Mouse (Mus musculus) NIH3T3 (cell line): ENCODE data around the gene Rras2.

Source experiments
- DNase-seq: peaks from one replicate; pipeline ENCODE4 v3.0.0-alpha.2; 2012; ENCODE audit warnings: low read depth

Rras2 gene

DNA sequence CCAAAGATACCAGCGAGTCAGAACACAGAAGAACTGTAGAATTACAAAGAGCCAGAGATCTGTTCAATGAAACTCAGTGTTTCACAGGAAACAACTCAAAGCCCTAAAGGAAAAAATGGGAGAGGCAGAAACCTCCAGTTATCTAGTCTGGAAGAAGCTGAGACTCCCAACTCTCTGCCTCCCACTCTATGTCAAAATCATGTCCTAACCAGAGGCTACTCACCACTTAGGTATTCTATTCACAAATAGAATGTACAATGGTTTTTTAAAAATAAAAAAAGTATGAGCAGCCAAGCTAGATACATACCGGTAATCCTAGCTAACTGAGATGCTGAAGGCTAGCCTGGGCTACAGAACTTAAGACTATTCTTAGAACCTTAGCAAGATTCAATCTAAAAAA lies 3.3 kb downstream of the Rras2 start:
- DNase-seq, result peak; percentile 40

DNA sequence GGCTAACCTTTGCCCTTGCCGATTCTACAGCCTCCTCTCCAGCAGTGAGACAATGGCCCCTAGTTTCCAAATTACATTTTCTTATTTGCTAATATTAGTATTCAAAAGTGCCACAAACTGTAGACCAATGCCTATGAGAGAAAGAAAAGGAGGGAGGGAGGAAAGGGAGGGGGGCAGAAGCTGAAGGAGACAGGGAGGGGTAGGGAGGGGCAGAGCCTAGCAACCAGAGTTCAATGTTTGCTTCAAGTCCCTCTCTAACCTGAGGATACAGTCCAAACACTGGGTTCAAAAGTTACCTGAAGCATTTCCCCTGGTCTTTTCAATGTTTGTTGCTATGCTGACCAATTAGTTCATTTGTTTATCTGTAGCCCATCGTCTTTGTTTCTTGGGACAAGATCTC lies 7.1 kb downstream of the Rras2 start:
- no peak for DNase-seq

DNA sequence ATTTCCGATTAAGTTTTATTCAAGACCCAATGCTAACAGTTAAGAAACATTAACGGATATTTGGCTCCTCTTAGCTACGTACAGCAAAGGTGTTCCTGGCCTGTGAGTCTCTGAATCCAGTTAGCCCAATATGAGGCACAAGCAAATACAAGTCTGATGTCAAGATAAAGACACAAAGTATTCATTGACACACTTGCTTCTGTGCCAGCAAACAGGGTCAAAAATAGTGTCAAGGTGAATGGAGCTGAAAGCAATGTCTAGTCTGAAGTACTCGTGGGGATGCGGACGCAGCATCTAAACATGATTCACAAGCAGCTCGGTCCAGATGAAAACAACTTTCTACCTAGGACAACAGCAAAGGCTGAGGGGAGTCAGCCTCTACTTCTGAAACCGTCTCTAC lies 11.7 kb downstream of the Rras2 start:
- DNase-seq, result no peak

DNA sequence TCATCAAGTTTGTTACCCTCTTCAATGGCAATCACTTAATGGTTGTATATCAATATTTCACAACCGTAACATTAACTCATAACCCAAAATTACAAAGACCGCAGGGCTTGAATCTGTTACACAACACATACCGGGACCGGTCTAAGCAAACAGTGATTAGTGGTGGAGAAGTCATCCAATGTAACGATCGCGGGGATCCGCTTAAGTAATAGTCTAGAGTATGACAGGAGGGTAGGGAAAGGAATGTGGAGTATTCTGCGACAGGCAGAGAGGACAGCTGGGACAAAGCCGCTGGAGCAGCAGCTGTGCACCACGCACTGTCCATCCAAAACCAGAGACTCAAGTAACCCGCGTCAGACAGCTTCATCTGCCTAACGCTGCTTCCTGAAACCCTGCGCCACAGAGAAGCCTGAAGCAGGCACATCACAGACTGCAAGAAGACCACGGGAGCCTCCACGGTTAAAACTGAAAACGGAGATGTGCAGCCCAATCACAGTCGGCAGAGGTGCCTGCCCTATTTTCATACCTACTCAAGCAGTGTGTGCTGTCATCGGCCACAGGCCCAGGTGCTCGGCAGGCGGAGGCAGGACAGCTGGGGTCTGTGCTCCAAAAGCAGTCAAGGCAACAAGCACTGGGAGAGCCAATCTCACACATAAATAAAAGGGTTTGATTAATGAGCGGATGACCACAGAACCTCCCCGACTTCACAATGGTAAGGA lies 13.8 kb downstream of the Rras2 start:
- DNase-seq, result no peak

DNA sequence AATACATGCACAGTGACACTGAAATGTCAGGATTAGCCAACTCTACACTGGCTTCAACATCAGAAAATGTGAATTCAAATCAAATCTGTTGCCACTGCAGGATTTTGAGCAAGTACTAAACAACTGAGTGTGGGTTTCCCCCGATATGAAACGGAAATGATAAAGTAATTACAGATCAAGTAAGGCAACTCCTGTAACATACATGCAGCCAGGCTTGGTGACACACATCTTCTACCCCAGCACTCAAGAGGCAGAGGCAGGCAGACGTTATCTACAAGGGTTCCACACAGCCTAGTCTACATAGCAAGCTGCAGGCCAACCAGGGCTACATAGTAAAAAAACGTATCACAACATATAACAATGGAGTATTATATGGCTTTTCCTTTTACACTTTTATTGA lies 14.4 kb downstream of the Rras2 start:
- DNase-seq, result no peak

DNA sequence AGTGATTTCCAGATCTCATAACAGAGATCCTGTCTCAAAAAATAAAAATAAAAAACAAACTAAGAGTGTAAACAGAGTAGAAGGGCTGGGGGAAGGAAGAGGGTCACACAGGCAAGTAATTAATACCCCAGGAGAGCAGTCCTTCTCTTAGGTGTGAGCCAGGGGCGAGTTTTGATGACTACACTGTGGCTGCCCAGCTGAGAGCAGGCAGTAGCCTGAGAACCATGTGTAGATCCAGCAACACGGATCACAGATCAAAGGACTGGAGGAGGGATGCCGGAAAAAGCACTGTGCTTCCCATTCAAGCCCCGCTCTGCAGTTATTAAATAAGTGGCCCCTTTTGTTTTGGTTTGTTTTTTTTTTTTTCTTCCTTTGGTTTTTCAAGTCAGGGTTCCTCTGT lies 15.0 kb downstream of the Rras2 start:
- DNase-seq, result no peak

DNA sequence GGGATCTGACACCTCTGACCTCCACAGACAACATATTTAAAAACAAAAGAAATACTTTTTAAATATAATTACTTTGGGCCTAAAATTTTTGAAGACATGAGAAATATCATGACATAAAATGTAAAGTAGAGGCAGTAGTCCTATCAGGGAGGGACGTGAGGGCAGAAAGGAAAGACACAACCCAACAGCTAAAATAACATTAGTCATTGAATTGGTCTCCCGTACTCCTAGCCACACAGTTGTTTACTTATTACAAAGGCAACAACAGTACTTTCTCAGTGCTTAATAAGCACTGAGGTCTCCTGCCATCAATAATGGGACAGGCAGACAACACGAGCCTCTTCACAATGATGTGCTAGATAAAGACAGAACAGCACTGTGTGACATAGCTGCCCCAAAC lies 16.2 kb downstream of the Rras2 start:
- DNase-seq, result no peak

DNA sequence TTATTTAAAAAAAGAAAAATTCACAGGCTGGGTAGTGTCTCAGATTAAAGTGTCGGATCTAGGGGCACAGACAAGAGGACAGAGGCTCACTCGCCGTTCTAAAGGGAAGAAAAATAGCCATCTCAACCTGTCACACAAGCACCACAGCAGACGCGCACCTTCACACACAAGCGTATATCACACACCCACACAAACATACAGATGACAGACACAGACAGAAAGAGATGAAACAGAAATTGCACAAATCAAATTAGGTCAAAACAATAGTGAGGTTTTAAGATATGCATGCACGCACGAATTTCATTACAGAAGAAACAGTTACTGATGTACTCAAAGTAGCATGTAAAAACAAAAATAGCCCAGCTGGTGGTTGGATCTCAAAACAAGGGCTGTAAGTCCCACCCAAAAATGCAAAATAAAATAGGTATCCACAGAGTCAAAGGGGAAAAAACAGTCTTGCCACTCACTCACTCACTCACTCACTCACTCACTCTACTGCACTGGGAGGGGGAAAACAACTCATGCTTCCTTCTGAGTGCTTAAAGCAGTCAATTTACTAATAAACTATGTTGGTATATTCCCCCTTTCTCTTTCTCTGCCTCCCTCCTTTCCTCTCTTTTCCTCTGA lies 23.9 kb downstream of the Rras2 start:
- no peak for DNase-seq

DNA sequence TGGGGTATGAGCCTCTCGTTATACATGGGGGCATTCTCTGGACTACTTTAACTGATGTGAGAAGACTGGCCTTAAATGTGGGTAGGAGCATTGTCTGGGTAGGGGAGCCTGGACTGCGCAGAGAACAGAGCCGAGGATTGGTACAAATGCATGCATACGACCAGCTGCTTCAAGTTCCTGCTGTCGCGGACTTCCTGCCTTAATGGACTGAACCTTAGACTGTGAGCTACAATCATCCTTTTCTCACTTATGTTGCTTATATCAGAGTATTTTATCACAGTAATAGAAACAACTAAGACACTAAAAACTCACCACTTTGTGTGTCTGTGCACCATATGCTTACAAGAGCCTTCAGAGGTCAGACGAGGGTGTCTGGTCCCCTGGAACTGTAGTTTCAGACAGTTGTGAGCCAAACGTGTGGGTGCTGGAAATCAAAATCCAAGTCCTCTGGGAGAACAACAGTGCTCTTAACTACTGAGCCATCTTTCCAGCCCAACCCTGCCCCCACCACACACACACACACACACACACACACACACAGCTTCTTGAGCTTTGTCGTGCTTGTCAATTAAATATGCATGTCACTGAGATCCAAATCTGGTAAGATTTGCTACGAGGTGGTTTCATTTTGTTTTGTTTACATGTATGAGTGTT lies 26.6 kb downstream of the Rras2 start:
- no peak for DNase-seq

DNA sequence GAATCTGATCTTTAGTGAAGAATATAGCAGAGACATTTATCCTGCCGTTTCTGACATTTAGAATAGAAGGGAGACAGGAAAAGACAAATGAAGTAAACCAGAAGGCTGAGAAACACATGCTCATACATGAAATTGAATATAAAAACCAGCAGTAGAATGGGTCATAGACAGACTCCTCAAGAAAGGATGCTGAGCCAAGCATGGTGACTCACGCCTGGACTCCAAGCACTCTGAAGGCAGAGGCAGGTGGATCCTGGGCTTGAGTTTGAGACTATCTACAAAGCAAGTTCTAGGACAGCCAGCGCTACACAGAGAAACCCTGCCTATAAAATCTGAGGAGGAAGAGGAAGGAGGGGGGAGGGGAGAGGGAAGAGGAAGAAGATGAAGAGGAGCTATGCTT lies 27.4 kb downstream of the Rras2 start:
- DNase-seq, result peak; percentile 47

DNA sequence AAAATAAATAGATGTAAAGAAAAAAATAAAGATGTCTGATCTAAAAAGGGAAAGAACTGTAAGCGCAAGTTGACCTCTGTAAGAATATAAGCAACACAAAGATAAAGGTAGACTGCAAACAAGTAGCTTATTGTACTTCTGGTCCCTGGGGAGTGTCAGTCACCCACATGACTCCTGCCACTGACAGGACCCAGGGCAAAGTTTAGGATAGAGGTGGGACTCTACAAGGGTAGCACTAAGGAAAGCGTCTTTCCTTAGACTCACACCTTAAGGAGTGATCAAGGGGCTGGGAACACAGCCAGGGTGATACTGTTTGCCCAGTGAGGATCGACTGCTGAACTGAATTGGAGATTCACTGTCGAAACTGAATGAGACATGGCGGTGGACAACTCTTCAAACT lies 28.7 kb downstream of the Rras2 start:
- DNase-seq, result no peak

DNA sequence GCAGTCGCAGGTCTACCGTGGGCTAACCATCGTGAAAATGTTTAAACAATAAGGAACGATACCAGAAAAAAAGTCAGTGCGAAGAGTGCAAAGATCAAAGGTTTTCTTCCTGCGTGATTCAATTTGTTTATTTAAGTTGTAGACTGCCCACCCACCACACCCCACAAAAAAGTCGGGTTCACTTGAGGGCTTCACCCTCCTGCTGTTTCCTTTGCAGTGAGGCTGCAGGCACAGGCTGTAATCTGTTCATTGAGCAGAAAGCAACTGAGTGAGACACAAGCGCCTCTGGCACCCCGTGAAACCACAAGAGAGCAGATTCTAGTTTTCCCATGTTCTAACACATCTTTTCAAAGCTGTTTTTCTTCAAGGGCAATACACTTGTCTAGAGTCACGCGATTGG lies 29.6 kb downstream of the Rras2 start:
- no peak for DNase-seq

DNA sequence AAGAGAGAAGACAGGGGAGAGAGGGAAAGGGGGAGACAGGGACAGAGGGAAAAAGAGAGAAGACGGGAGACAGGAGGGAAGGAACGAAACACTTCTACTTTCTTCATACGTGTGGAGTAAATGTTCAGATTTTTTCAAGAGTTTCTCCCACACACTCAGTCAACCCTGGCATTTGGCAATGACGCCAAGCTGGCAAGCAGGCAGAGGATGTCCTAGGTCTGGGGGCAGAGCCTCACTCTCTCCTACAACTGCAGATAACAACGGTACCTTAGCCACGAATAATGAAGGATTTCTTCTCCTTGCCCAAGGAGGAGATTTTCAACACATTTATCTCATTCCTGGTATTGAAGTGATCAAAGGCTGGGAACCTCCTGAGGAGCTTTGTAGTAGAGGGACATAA lies 30.2 kb downstream of the Rras2 start:
- DNase-seq, result peak; percentile 33

DNA sequence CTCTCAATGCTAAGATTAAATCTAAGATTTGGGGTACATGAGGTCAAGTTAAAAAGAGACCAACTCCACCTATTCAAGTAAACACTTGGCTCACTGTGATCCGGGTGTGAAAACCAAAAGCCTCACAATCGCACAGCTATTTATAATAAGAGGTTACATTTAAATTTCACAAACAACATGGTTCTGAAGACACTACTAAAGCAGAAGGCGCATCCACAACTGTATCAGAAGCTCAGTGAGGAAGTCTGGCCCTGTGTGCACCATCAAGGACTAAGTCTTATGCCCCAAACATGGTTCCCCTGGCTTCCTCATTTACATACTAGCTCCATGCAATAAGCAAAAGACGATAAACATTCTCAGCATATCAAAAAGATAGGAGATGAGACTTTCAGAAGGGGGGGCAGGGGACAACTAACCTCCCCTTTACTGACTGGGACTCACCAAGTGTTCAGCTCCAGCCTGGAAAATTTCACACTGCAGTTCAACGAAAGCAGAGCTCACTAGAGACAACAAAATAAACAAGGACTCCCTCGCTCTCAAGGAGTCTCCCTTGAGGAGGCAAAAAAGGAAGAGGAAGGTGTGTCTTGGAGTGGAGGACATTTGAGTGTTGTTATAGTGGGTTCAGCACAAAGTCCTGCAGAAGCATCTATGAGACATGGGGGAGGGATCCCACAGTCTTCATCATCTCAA lies 31.4 kb downstream of the Rras2 start:
- DNase-seq, result no peak

DNA sequence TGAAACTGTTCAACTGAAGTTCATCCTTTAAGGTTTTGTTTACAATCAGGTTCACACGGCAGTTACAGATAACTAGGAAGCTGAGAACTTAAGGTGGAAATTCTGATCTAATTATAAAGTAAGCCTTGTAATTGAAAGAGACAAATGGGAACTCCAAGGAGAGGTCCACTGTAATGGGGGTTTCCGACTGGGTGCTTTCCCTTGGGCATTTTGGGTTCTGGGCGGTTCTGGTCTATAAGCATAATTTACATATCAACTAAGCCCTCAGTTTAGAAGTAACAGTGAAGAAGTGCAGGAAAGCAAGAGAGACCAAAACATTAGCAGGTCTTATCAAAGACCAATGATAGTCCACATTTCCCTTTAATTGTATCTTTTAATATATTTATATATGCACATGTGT lies 33.8 kb downstream of the Rras2 start:
- no peak for DNase-seq

DNA sequence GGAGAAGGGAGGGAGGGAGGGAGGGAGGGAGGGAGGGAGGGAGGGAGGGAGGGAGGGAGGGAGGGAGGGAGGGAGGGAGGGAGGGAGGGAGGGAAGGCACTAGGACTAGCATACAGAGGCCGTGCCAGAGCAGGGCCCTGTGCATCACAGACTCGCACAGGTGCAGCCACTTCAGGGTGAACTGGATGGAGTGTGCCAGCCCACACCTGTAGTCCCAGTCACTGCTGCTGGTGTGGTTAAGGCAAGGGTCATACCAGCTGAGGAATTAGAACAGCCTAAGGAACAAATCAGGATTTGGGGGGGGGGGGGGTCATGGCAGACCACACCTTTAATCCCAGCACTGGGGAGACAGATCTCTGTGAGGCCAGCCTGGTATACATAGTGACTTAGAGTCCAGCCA lies 34.5 kb downstream of the Rras2 start:
- DNase-seq, result no peak

DNA sequence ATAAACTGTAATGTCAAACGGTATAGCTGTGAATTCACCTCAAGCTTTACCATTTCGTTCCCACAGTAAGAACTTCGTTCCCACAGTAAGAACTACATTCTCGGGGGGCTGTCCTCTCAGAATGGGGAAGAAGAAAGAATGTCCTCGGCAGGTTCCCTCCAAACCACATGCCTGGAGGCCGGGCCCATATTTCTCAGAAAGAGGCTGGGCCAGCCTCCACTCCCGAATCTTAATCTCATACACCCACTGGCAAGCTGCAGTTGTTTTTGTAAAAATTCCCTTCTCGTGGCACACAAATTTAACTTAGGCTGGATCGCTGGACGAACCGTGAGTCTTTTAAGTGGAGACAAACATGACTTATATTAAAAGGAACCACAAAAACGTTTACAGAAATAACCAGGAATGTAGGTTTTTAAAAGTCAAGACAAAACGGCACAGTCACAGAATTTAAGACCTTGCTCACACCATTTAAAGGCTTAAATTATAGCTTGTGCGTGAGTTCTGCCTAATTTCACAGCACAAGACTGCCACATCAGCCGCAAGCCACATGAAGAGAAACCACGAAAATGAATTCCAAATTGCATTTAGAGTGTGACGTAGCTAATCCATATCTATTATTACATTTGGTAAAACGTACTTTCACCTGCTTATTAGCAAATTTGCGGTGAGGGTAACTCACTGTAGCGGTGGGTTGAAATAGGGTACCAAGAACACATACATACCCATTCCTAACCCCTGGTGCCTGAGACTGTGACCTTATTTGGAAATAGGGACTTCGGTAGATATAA lies 35.8 kb downstream of the Rras2 start:
- DNase-seq, result no peak

DNA sequence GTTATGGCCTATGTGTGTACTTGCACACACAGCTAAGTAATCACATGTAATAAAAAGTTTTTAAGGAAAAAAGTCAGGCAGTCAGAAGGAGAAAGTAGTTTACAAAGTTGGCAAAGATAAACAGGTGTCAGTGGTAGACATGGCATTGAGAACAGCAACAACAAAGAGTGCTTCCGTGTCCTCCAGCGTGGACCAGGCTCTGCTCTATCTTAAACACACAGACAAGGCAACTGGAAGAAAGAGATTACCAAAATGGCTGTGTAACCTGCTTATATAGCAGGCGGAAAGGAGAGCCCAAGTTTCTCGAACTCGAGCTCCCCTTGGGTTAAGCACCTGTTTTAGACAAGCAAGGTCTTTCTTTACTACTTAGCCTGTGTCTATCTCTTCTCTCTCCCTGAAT lies 37.3 kb downstream of the Rras2 start:
- DNase-seq, result no peak

DNA sequence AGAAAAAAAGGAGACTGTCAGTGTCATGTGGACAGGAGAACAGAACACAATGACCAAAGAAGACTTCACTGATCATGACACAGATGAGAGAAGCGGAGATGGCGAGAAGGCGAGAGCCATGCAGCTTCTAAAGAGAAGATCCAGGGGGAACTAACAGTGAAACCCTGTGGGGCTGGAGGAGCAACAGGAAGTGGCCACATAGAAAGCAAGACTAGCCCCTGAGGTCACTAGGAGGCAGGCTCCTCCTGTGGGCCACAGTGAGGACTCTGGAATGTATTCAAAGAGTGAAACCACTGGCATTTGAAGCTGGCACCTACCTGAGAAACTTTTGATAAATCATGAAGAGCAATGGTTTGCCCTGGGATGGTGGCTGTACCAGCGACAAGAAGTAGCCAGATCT lies 38.2 kb downstream of the Rras2 start:
- no peak for DNase-seq

DNA sequence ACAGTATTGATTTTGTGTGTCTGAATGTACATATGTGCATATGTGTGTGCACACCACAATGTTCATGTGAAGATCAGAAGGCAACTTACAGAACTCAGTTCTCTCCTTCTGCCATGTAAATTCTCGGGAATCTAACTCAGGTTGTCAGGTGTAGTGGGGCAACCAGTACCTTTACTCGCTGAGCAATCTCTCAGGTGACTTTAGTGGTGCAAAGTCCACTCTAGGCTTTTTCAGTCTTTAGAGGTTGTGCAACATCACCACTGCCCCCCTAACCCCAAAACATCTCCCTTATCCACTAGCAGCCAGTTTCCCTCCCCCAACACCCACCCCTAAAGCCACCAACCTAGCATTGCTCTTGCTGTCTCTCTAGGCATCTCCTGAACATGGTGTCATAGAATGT lies 43.0 kb downstream of the Rras2 start:
- DNase-seq, result no peak

DNA sequence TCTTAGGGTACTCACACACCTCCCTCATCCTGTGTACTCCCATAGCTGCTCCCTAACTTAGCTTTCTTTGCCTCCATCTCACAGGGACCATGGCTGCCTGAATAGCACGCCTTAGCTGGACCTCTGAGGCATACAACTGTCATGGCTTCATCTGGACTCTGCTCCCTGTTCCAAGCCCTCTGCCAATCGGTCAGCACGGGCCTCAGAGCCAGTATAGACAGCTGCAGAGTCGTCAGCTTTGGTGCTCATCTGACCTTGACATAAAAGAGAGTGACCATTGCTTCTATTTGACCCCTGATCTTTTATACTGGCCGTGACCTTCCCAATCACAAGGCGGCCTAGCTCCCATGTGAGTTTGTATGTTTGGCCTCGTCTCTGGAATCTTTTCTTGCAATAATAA lies 43.4 kb downstream of the Rras2 start:
- DNase-seq, result no peak
